Mouse (Mus musculus) forebrain, embryonic 12.5 days (tissue): Measurements from ENCODE around the gene Wipf1. TPM values are rescaled to one million over a fixed set of nuclear protein-coding genes. Genes with fewer than 3 reads are reported as not detected.

Experiments used
- ATAC-seq: fragments of 200-750 bp; cut with Nextera tagmentation; 2 replicates; pipeline ENCODE4 v1.8.0; 2017; ENCODE audit warnings: moderate TSS enrichment; ENCODE audit not compliant: low FRiP score
- H3K27ac ChIP-seq: fragments of 300-500 bp; sonication (generic); 2 replicates; pipeline ENCODE4 v1.5.1; 2016; ENCODE audit warnings: mild to moderate bottlenecking
- H3K27me3 ChIP-seq: fragments of 300-500 bp; sonication (generic); 2 replicates; pipeline ENCODE4 v1.6.1; 2016; ENCODE audit warnings: mild to moderate bottlenecking
- H3K36me3 ChIP-seq: fragments of 300-500 bp; sonication (generic); replicated peaks from 2 replicates; pipeline ENCODE4 v1.6.1; 2016; ENCODE audit warnings: mild to moderate bottlenecking
- H3K4me1 ChIP-seq: fragments of 300-500 bp; sonication (generic); 2 replicates; pipeline ENCODE4 v1.6.1; 2016
- H3K4me2 ChIP-seq: fragments of 300-500 bp; sonication (generic); 2 replicates; pipeline ENCODE4 v1.6.1; 2016; ENCODE audit warnings: mild to moderate bottlenecking, moderate library complexity
- H3K4me3 ChIP-seq: fragments of 300-500 bp; sonication (generic); replicated peaks from 2 replicates; pipeline ENCODE4 v1.5.1; 2016; ENCODE audit warnings: mild to moderate bottlenecking
- H3K9ac ChIP-seq: fragments of 300-500 bp; sonication (generic); 2 replicates; pipeline ENCODE4 v1.6.1; 2016; ENCODE audit warnings: mild to moderate bottlenecking
- H3K9me3 ChIP-seq: fragments of 300-500 bp; sonication (generic); 2 replicates; pipeline ENCODE4 v1.6.1; 2016
- WGBS: fragments of 180-500 bp; shearing (Covaris S2); methylation state at CpG from one replicate; pipeline ENCODE4 v1.1.7; 2016; 5-methylcytosine and 5-hydroxymethylcytosine counted together
- polyA plus RNA-seq: library from polyadenylated mRNA; unstranded; fragments of >200 nt; fragmentation: Nextera tagmentation; extraction: Ambion mirVana; gene quantifications from 2 replicates; pipeline ENCODE4 v1.2.1, GENCODE M21; 2016

Wipf1 gene
- polyA plus RNA-seq, 1 experiment from 2014 or later: 5.5 TPM

DNA sequence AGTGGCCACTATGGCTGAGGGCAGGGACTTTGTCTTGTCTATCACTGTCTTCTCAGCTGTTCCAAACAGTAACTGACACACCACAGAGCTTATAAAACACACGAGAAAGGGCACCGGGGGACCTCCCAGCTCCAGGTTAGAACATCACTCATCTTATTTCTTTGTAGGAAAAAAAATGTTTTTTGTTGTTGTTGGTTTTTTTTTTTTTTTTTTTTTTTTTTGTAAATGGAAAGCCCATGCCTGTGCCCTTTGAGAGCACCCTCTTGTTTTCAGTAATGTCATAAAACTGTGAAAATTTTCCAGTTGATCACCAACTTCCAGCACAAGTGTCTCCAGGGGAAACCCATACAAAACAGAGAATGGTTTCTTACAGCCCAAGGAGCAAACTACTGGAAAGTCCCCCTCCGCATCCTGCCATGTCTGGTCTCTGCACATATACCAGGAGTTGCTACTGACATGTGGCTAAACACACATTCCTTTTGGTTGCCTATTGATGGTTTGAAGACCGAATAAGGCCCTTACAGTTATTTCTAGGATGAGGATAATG lies 69.9 kb downstream of the Wipf1 start:
- 90% methylated on average over 4 of the region's 4 CpGs for WGBS
- Histone ChIP-seq H3K4me1 (no peaks in the 10 kb centered on the region), H3K4me2 (no peak overlapping the region), H3K36me3 (no peaks in the 10 kb centered on the region), H3K9me3 (no peaks in the 10 kb centered on the region), H3K27ac (no peak overlapping the region), H3K4me3 (no peak overlapping the region), H3K9ac (no peak overlapping the region), H3K27me3 (no peaks in the 10 kb centered on the region)
- no peak for ATAC-seq

- H3K27ac ChIP-seq: no peak overlapping the region
- no peak for ATAC-seq
- no peaks in the 10 kb centered on the region for H3K4me1 ChIP-seq
- no peaks in the 10 kb centered on the region for H3K36me3 ChIP-seq
- H3K4me3 ChIP-seq: no peak overlapping the region
- H3K4me2 ChIP-seq: no peak overlapping the region
- WGBS: 90% methylated on average over 6 of the region's 6 CpGs
- H3K27me3 ChIP-seq: no peaks in the 10 kb centered on the region
- H3K9ac ChIP-seq: no peak overlapping the region
- H3K9me3 ChIP-seq: no peaks in the 10 kb centered on the region
Observed at GRCm38 (mm10) chr2:73456886-73457285, 72.6 kb downstream of the Wipf1 start.

DNA sequence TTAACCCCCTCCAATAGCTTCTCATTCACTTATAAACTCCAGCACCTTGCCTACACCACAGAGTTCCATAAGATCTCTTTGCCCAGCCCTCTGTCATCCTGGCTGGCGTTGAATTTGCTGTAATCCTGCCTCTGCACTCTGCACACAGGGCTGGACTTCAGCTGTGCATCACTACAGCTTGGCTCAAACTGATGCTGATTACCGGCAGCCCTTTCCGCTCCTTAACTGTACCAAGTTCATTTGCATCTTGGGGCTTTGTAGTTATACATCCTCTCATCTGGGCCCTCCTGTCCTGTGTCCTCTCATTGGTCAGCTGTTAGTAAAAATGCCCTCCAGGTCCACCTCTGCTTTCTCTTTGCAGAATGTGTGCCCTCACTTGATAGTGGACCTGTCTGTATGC lies 73.4 kb downstream of the Wipf1 start:
- no peak overlapping the region for H3K4me2 ChIP-seq
- no peak overlapping the region for H3K27ac ChIP-seq
- ATAC-seq: no peak
- H3K27me3 ChIP-seq: no peaks in the 10 kb centered on the region
- no peak overlapping the region for H3K9ac ChIP-seq
- no peaks in the 10 kb centered on the region for H3K4me1 ChIP-seq
- WGBS: 87% methylated on average over 3 of the region's 3 CpGs
- H3K9me3 ChIP-seq: no peaks in the 10 kb centered on the region
- no peaks in the 10 kb centered on the region for H3K36me3 ChIP-seq
- H3K4me3 ChIP-seq: no peak overlapping the region

GRCm38 (mm10) chr2:73455541-73455940 lies 74.0 kb downstream of the Wipf1 start:
- no peak overlapping the region for H3K27ac ChIP-seq
- no peaks in the 10 kb centered on the region for H3K36me3 ChIP-seq
- no peak overlapping the region for H3K9ac ChIP-seq
- 87% methylated on average over 4 of the region's 4 CpGs for WGBS
- no peaks in the 10 kb centered on the region for H3K9me3 ChIP-seq
- peaks cover 5% of the 10 kb centered on the region for H3K4me1 ChIP-seq
- no peak overlapping the region for H3K4me2 ChIP-seq
- no peak for ATAC-seq
- no peak overlapping the region for H3K4me3 ChIP-seq
- H3K27me3 ChIP-seq: no peaks in the 10 kb centered on the region

GRCm38 (mm10) chr2:73454682-73455081 lies 74.9 kb downstream of the Wipf1 start:
- no peak overlapping the region for H3K9ac ChIP-seq
- no peaks in the 10 kb centered on the region for H3K27me3 ChIP-seq
- H3K36me3 ChIP-seq: no peaks in the 10 kb centered on the region
- H3K4me3 ChIP-seq: no peak overlapping the region
- H3K4me1 ChIP-seq: peaks cover 11% of the 10 kb centered on the region
- H3K9me3 ChIP-seq: no peaks in the 10 kb centered on the region
- WGBS: 94% methylated on average over 13 of the region's 13 CpGs
- ATAC-seq: no peak
- no peak overlapping the region for H3K27ac ChIP-seq
- no peak overlapping the region for H3K4me2 ChIP-seq

- no peak for ATAC-seq
- H3K27me3 ChIP-seq: no peaks in the 10 kb centered on the region
- WGBS: 77% methylated on average over 4 of the region's 4 CpGs
- H3K36me3 ChIP-seq: no peaks in the 10 kb centered on the region
- no peak overlapping the region for H3K9ac ChIP-seq
- no peak overlapping the region for H3K27ac ChIP-seq
- peaks cover 11% of the 10 kb centered on the region for H3K4me1 ChIP-seq
- no peak overlapping the region for H3K4me2 ChIP-seq
- no peak overlapping the region for H3K4me3 ChIP-seq
- H3K9me3 ChIP-seq: no peaks in the 10 kb centered on the region
Observed at GRCm38 (mm10) chr2:73454186-73454585, 75.3 kb downstream of the Wipf1 start.

DNA sequence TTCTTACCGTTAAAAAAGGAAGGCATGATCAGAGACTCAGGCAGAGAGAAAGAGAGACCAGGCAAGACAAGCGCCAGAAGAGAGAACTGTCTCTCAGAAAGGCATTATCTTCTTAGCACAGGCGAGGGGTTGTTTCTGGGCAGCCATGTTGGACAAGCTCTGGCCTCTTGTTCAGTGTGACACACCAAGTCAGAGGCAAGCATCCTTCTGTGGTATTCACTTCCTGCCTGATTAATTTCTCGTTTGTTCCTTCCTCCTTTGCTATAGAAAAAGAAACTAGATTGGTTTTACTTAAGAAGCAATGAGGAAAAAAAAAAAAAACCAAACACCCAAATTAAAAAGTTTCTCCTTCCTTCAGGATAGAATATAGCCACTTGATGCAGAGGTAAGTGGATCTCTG lies 75.8 kb downstream of the Wipf1 start:
- Histone ChIP-seq H3K36me3 (no peaks in the 10 kb centered on the region), H3K9ac (no peak overlapping the region), H3K4me3 (no peak overlapping the region), H3K27ac (no peak overlapping the region), H3K27me3 (no peaks in the 10 kb centered on the region), H3K9me3 (no peaks in the 10 kb centered on the region), H3K4me2 (no peak overlapping the region), H3K4me1 (peaks cover 11% of the 10 kb centered on the region)
- WGBS: 73% methylated on average over 4 of the region's 4 CpGs
- ATAC-seq: no peak

GRCm38 (mm10) chr2:73453085-73453484 lies 76.4 kb downstream of the Wipf1 start:
- no peak for ATAC-seq
- Histone ChIP-seq H3K27ac (no peak overlapping the region), H3K9ac (no peak overlapping the region), H3K4me2 (no peak overlapping the region), H3K4me3 (no peak overlapping the region), H3K4me1 (peaks cover 11% of the 10 kb centered on the region), H3K36me3 (no peaks in the 10 kb centered on the region), H3K9me3 (no peaks in the 10 kb centered on the region), H3K27me3 (no peaks in the 10 kb centered on the region)
- 88% methylated on average over 5 of the region's 5 CpGs for WGBS

DNA sequence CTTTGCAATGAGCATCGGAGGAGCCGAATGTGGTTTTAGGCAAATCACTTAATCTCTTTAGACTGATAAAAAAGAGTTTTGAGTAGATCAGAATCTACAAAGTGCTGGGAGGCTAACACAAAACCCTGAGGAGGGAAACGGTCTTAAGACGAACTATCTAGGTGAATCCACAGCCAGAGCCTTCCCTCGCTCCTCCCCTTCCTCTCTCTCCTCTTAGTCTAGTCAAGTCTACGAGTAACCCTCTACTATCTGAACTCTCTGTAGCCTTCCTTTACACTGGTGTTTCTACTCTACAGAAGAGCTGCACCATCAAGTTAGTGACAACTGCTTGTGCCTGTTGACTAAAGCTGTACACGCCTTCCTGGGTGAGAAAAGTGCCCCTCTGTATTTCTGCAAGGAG lies 77.0 kb downstream of the Wipf1 start:
- H3K9ac ChIP-seq: no peak overlapping the region
- WGBS: 80% methylated on average over 7 of the region's 7 CpGs
- no peak overlapping the region for H3K4me3 ChIP-seq
- H3K27me3 ChIP-seq: no peaks in the 10 kb centered on the region
- H3K9me3 ChIP-seq: no peaks in the 10 kb centered on the region
- peaks cover 11% of the 10 kb centered on the region for H3K4me1 ChIP-seq
- no peak overlapping the region for H3K27ac ChIP-seq
- ATAC-seq: no peak
- no peaks in the 10 kb centered on the region for H3K36me3 ChIP-seq
- H3K4me2 ChIP-seq: no peak overlapping the region

DNA sequence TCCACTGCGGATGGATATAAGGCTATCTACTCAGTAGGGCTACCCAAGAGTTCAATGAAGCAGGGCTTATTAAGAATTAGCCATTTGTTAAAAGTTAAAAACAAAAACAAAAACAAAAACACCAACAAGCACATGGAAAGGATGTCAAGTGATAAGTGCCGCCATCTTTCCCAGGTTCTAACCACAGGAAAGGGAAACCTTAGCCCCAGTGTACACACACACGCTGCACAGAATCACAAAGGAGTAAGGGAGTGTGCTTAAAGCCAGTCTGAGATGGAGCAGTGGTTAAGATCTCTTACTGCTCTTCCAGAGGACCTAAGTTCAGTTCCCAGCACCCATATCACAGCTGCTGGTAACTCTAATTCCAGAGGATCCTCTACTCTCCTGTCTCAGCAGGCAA lies 78.0 kb downstream of the Wipf1 start:
- Histone ChIP-seq H3K4me1 (peaks cover 11% of the 10 kb centered on the region), H3K27me3 (no peaks in the 10 kb centered on the region), H3K4me2 (no peak overlapping the region), H3K27ac (no peak overlapping the region), H3K9me3 (no peaks in the 10 kb centered on the region), H3K36me3 (no peaks in the 10 kb centered on the region), H3K4me3 (no peak overlapping the region), H3K9ac (no peak overlapping the region)
- 92% methylated on average over 3 of the region's 3 CpGs for WGBS
- no peak for ATAC-seq

GRCm38 (mm10) chr2:73450172-73450715 lies 79.3 kb downstream of the Wipf1 start:
- H3K27me3 ChIP-seq: no peaks in the 10 kb centered on the region
- 0 out of 2 replicates have a peak overlapping the region, but pooled peaks have one; percentile 37 for H3K27ac ChIP-seq
- no peaks in the 10 kb centered on the region for H3K36me3 ChIP-seq
- no peak overlapping the region for H3K4me3 ChIP-seq
- H3K4me2 ChIP-seq: peak overlapping the region; percentile 27; the same call in 1 of the 2 replicates
- no peaks in the 10 kb centered on the region for H3K9me3 ChIP-seq
- ATAC-seq: no peak
- H3K4me1 ChIP-seq: peaks cover 11% of the 10 kb centered on the region
- 46% methylated on average over 6 of the region's 6 CpGs for WGBS
- H3K9ac ChIP-seq: peak overlapping the region; percentile 13; the same call in 1 of the 2 replicates

DNA sequence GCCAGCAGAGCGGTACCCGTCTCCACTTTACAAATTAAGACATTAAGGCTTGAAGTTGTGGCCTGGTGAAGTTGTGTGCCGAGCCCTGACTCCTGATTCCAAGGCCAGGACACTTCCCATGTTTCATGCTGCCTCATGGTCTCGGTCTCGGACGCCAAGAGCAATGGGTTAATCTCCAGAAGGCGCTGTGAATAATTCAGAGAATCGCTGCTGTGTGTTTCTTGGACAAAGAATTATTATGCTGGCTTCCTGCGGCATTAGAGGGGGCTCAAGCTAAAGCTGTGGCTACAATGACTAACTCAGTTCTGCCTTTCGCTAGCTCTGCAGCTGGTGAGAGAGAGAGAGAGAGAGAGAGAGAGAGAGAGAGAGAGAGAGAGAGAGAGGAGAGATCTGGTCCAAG lies 85.5 kb downstream of the Wipf1 start:
- no peak overlapping the region for H3K27ac ChIP-seq
- 74% methylated on average over 10 of the region's 10 CpGs for WGBS

DNA sequence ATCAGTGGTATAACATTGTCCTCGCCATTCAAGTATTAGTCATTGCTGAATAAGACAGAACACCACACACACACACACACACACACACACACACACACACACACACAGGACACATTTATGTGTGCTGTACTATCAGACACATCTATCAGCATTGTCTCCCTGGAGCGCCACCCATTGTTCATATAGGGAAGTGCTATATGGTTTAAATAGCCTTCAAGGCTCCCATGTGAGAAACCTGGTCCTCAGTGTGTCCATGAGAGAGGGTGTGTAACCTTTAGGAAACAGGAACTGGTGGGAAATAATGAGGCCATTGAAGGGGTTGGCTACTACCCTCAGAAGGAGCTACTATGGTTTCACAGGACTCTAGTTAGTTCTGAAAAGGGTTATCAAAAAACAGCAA lies 87.5 kb downstream of the Wipf1 start:
- Histone ChIP-seq H3K4me1 (peaks cover 8% of the 10 kb centered on the region), H3K4me2 (no peak overlapping the region), H3K4me3 (no peak overlapping the region), H3K9me3 (no peaks in the 10 kb centered on the region), H3K36me3 (no peaks in the 10 kb centered on the region), H3K27ac (no peak overlapping the region), H3K27me3 (no peaks in the 10 kb centered on the region), H3K9ac (no peak overlapping the region)
- no peak for ATAC-seq
- WGBS: 70% methylated on average over 2 of the region's 2 CpGs

More for the DNA sequence above, 85.5 kb downstream of the Wipf1 start:
- Histone ChIP-seq H3K4me1 (peaks cover 5% of the 10 kb centered on the region), H3K4me2 (no peak overlapping the region), H3K4me3 (no peak overlapping the region), H3K36me3 (no peaks in the 10 kb centered on the region), H3K9me3 (no peaks in the 10 kb centered on the region), H3K9ac (no peak overlapping the region), H3K27me3 (no peaks in the 10 kb centered on the region)
- ATAC-seq: no peak
